Mouse (Mus musculus) limb, embryonic 14.5 days (tissue): ENCODE results near the gene Adam22. TPM values are rescaled to one million over a fixed set of nuclear protein-coding genes. Genes with fewer than 3 reads are reported as not detected.
"Not testable (repeated sequence)": the region's sequence is repeated elsewhere in the genome, so short reads cannot be mapped to it uniquely, and the experiment has no call there.

Source experiments
- ATAC-seq: fragments of 200-750 bp; cut with Nextera tagmentation; 2 replicates; pipeline ENCODE4 v1.8.0; 2017; ENCODE audit warnings: low read depth, moderate number of reproducible peaks, moderate TSS enrichment; ENCODE audit not compliant: low FRiP score
- DNase-seq: peaks from one replicate; pipeline ENCODE4 v3.0.0-alpha.2; 2015; ENCODE audit warnings: low spot score
- H3K27ac ChIP-seq: fragments of 300-500 bp; sonication (generic); replicated peaks from 2 replicates; pipeline ENCODE4 v1.5.1; 2014; ENCODE audit warnings: low read depth, mild to moderate bottlenecking, low read length, moderate library complexity, mixed read lengths
- H3K27me3 ChIP-seq: fragments of 300-500 bp; sonication (generic); 2 replicates; pipeline ENCODE4 v1.6.1; 2014; ENCODE audit warnings: low read length, mixed read lengths; ENCODE audit not compliant: control insufficient read depth, insufficient read depth
- H3K36me3 ChIP-seq: fragments of 300-500 bp; sonication (generic); 2 replicates; pipeline ENCODE4 v1.6.1; 2014; ENCODE audit warnings: mild to moderate bottlenecking, low read length, moderate library complexity, mixed read lengths; ENCODE audit not compliant: control insufficient read depth, insufficient read depth
- H3K4me1 ChIP-seq: fragments of 300-500 bp; sonication (generic); 2 replicates; pipeline ENCODE4 v1.6.1; 2014; ENCODE audit warnings: antibody characterized with exemption, low read length, mixed read lengths; ENCODE audit not compliant: control insufficient read depth, insufficient read depth
- H3K4me2 ChIP-seq: fragments of 300-500 bp; sonication (generic); replicated peaks from 2 replicates; pipeline ENCODE4 v1.6.1; 2014; ENCODE audit warnings: low read depth, mild to moderate bottlenecking, low read length, moderate library complexity; ENCODE audit not compliant: severe bottlenecking
- H3K4me3 ChIP-seq: fragments of 300-500 bp; sonication (generic); replicated peaks from 2 replicates; pipeline ENCODE4 v1.5.1; 2014; ENCODE audit warnings: low read length
- H3K9ac ChIP-seq: fragments of 300-500 bp; sonication (generic); 2 replicates; pipeline ENCODE4 v1.6.1; 2014; ENCODE audit warnings: mild to moderate bottlenecking, low read depth, low read length, moderate library complexity; ENCODE audit not compliant: severe bottlenecking
- H3K9me3 ChIP-seq: fragments of 300-500 bp; sonication (generic); 2 replicates; pipeline ENCODE4 v1.6.1; 2016; ENCODE audit warnings: low read length; ENCODE audit not compliant: control insufficient read depth
- POLR2A ChIP-seq: fragments of 200-500 bp; IDR thresholded peaks from 2 replicates; pipeline ENCODE4 v1.8.0; 2012; ENCODE audit warnings: inconsistent platforms, mild to moderate bottlenecking, moderate library complexity, borderline replicate concordance; ENCODE audit not compliant: insufficient read depth, insufficient read length; ENCODE audit errors: extremely low read depth
- WGBS: fragments of 180-500 bp; shearing (Covaris S2); extraction: QIAGEN DNeasy Blood & Tissue Kit; methylation state at CpG from one replicate; pipeline ENCODE4 v1.1.7; 2014; 5-methylcytosine and 5-hydroxymethylcytosine counted together
- microRNA-seq: library from miRNA; unstranded; fragments of <30 nt; microRNA quantifications from one replicate; pipeline ENCODE4, GENCODE M21; 2016
- polyA plus RNA-seq, 2 experiments: library from polyadenylated mRNA; depleted of rRNA in 1 of 2; stranded (reverse) in 1 of 2; unstranded in 1 of 2; fragments of >200 nt; fragmentation: Nextera tagmentation in 1 of 2; extraction: Ambion mirVana in 1 of 2; gene quantifications; 2 replicates each; pipeline versions ENCODE4 v1.2.1 to v1.2.3; 2012 to 2014

The Adam22 gene
- polyA plus RNA-seq, 2 experiments, result 8.6 to 14.3 TPM

GRCm38 (mm10) chr5:8053827-8054226 lies 314.1 kb downstream of the Adam22 start:
- no peak for DNase-seq
- no peak overlapping the region for H3K4me3 ChIP-seq
- no peak for ATAC-seq
- 82% methylated on average over 4 of the region's 4 CpGs for WGBS
- no peak overlapping the region for H3K27ac ChIP-seq
- H3K9ac ChIP-seq, result no peak overlapping the region
- H3K36me3 ChIP-seq, result no peaks in the 10 kb centered on the region
- H3K9me3 ChIP-seq, result no peaks in the 10 kb centered on the region
- no peaks in the 10 kb centered on the region for H3K27me3 ChIP-seq
- no peak overlapping the region for H3K4me2 ChIP-seq
- TF ChIP-seq POLR2A, result no peak
- peaks cover 6% of the 10 kb centered on the region for H3K4me1 ChIP-seq

GRCm38 (mm10) chr5:8045855-8046254 lies 322.1 kb downstream of the Adam22 start, which contains the start of gene Sri:
Gene Sri, plus strand, starts transcription at chr5:8046078.
- no peak for TF ChIP-seq POLR2A
- Histone ChIP-seq H3K27me3 (no peaks in the 10 kb centered on the region), H3K4me2 (no peak within 1 kb of the TSS), H3K9me3 (no peaks in the 10 kb centered on the region), H3K9ac (no peak within 1 kb of the TSS), H3K27ac (no peak within 1 kb of the TSS), H3K4me3 (no peak within 1 kb of the TSS), H3K4me1 (no peaks in the 10 kb centered on the region), H3K36me3 (no peaks in the 10 kb centered on the region)
- ATAC-seq, result no peak
- 73% methylated on average over 6 of the region's 6 CpGs for WGBS
- no peak for DNase-seq

GRCm38 (mm10) chr5:8034596-8034995 lies 333.4 kb downstream of the Adam22 start:
- H3K4me3 ChIP-seq, H3K4me1 ChIP-seq, H3K9ac ChIP-seq, H3K4me2 ChIP-seq, H3K36me3 ChIP-seq, H3K27ac ChIP-seq, DNase-seq, ATAC-seq, H3K9me3 ChIP-seq, H3K27me3 ChIP-seq: not testable (repeated sequence)
- WGBS, result 86% methylated on average over 6 of the region's 6 CpGs

Small RNAs within 50 kb of the gene (microRNA-seq; reads per million reads assigned to microRNA genes)
- not detected for gene Gm24196

Other genes with a start within 250 kb of the Adam22 start
- 29.5 and 38.7 TPM in 2 replicates for gene Dbf4, start 54.6 kb upstream of the Adam22 start, polyA plus RNA-seq (2012; rRNA removed)
- gene Dbf4, start 54.6 kb upstream of the Adam22 start, polyA plus RNA-seq (2014; fragmentation: Nextera tagmentation; extraction: Ambion mirVana), result 39.1 and 39.4 TPM in 2 replicates
- gene Slc25a40, start 54.7 kb upstream of the Adam22 start, polyA plus RNA-seq (2012; rRNA removed), result 19.3 and 20.2 TPM in 2 replicates
- gene Slc25a40, start 54.7 kb upstream of the Adam22 start, polyA plus RNA-seq (2014; fragmentation: Nextera tagmentation; extraction: Ambion mirVana), result 15.8 and 17.1 TPM in 2 replicates